Mouse (Mus musculus) lung, postnatal 14 days (tissue): Measurements from ENCODE around the gene Sema6d.

Experiments
- DNase-seq: peaks from one replicate; pipeline ENCODE4 v3.0.0; 2021

Gene Sema6d

GRCm38 (mm10) chr2:124404631-124405562 is 315.1 kb downstream of the Sema6d start:
- no peak for DNase-seq

- no peak for DNase-seq
Measured at GRCm38 (mm10) chr2:124408956-124409355, 319.2 kb downstream of the Sema6d start.

- DNase-seq, result no peak
Measured at GRCm38 (mm10) chr2:124416730-124417129, 327.0 kb downstream of the Sema6d start.

DNA sequence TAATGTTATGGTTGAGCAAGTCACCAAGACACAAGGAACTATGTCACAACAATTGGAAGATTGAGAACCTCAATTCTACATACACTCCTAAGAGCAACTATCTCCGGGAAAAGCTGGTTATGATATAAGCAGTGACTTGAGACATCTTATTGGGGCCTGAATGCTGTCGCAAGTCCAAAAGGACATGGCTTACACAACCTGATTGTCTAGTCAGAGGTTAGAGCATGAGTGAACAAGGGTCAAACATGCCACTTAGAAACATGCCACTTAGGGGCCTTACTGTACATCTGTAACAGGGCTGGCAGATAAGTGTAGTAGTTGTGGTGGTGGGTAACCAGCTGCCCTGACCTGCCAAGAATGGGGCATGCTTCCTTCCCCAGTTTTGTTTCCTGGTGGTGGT is 328.6 kb downstream of the Sema6d start:
- no peak for DNase-seq

DNA sequence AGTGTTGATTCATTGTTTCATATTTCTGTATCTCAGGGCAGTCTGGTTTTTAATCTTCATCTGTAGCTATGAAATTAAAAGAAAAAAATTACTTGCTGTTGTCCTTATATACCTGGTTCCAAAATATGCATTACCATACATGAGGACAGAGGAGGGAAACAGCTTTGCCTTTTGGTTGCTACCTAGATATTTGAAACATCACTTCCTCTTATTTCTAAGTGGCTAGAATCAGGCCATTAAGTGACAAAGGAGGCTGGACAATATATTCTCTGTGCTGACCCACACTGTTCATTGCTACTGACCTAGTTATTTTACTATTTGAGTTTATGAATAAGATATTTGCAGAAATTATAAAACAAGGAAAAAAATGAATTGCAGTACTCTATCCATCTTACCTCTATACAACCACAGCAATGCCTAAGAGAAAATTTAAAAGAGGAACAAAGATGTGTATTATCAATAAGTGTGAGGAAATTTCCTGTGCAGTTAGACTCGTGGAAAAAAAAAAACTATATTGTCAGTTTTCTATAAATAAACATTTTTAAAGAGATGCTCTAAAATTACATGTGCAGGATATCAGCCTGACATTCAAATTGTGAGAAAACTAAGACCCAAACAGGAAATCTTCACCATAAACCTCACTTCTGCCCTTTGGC is 330.5 kb downstream of the Sema6d start:
- DNase-seq, result no peak

- no peak for DNase-seq
Measured at GRCm38 (mm10) chr2:124429744-124430143, 340.0 kb downstream of the Sema6d start.

- no peak for DNase-seq
Measured at GRCm38 (mm10) chr2:124430708-124431107, 340.9 kb downstream of the Sema6d start.

- DNase-seq, result no peak
Measured at GRCm38 (mm10) chr2:124435382-124436002, 345.7 kb downstream of the Sema6d start.

GRCm38 (mm10) chr2:124436704-124437103 is 346.9 kb downstream of the Sema6d start:
- DNase-seq, result no peak

DNA sequence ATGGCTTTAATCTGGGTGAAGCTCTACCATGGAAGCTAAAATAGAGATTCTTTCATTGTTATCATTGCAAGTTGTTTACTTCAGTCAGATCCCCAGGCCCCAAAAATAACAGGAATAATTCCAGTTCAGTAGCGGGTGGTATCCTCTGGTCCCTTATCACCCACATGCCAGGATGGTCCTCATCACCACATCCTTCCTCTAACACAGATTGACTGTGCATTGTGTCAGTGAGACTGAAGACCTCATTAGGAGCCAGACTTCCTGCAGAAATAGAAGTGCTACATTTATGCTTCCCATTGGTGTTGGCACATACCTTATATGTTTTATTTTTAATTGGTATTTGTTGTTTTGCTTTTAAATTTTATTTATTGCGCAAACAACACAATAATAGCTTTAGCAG is 354.4 kb downstream of the Sema6d start:
- DNase-seq, result no peak

GRCm38 (mm10) chr2:124455881-124456280 is 366.1 kb downstream of the Sema6d start:
- no peak for DNase-seq

GRCm38 (mm10) chr2:124456999-124457398 is 367.2 kb downstream of the Sema6d start:
- DNase-seq, result no peak

GRCm38 (mm10) chr2:124458028-124458427 is 368.3 kb downstream of the Sema6d start:
- DNase-seq, result no peak

- DNase-seq, result peak; percentile 7
Measured at GRCm38 (mm10) chr2:124460956-124461355, 371.2 kb downstream of the Sema6d start.

DNA sequence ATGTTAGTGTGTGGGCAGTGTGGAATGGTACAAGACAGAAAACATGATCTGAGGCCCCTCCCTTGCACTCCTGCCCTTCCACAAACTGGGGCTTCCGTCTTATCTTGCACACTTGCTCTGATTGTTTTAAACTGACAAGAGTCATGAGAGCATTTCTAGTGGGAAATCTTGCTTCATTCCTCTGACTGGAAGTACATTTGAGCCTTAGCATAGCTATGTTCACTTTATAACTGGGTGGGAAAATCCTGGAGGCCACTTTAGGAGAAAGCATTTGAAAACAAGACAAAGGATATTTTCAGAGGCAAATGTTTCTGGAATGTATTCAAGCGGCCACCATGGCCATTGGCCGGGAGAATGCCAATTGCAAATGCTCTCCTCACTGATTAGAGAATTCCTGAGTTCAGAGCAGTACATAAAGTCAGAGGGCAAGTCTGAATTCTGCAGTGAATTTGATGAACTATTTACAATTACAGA is 371.6 kb downstream of the Sema6d start:
- DNase-seq, result peak; percentile 16

DNA sequence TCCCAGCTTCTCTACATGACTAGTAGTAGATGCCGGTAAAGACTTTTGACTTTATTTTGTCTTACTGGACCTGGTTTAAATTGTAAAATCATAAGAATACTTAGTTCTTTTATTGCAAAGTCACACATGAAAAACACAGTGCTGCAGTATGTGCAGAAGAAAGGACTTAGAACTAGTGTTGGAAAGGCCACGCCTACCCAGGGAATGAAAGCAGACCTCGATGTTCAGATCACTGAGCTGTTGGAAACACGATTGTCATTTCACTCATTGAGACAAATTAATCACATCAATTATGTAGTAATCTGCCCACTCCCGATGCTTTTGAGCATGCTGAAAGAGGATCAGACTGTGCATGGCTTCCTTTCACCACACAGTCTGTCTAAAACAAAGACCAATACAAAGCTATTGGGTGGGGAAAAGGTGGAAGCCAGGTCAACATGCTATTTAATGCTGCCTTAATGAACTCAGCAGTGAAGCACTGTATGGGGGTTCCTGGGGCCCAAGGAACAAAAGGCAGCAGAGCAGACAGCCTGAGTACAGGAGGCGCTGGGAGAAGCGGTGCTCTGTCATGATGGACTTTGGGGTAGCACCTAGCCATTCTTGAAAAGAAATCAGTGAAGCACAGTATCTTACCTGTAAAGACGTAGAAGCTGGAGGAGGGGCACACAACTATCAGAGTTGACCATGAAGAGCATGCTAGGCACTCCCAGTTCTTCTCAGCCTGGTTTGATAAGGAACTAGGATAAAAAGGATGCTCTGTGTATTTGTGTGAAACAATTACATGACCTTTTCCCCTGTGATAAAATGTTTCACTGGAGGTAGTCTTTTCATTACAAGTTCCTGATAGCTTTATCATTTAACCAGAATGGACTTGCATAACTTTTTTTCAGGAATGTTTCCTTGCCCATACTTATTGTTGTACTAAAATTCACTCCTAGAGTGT is 375.5 kb downstream of the Sema6d start:
- no peak for DNase-seq

GRCm38 (mm10) chr2:124467429-124467828 is 377.7 kb downstream of the Sema6d start:
- DNase-seq, result no peak

DNA sequence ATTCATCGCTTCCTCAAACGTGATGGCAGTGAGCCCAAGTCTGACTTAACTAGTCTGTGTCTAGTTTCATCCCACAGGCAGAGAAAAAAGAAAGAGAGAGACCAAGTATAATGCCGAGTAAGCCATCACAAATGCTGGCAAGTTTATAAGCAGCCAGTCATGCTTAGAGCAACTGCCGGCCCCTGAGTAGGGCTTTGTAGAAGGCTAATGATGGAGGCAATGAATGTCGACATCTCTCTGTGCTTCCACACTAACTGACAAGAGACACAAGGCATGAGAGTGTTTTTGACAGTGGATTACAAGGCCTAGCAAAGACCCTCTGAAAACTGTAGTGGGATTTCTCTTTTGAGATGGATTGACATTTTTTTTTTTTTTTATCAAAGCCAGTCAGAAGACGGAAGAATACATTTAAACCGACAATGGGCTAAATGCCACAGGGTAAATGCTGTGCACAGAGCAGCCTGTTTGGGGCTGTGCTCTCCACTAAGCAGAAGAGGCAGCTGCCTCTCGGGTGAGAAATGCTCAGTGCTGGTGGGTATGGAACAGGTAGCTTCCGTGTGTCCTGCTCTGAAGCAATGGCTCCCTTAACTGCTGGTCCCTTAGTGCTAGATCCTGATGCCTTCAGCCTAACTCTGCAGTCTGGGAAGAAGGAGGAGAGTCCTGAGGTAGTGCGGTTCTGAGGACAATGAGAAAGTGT is 380.7 kb downstream of the Sema6d start:
- DNase-seq, result no peak

DNA sequence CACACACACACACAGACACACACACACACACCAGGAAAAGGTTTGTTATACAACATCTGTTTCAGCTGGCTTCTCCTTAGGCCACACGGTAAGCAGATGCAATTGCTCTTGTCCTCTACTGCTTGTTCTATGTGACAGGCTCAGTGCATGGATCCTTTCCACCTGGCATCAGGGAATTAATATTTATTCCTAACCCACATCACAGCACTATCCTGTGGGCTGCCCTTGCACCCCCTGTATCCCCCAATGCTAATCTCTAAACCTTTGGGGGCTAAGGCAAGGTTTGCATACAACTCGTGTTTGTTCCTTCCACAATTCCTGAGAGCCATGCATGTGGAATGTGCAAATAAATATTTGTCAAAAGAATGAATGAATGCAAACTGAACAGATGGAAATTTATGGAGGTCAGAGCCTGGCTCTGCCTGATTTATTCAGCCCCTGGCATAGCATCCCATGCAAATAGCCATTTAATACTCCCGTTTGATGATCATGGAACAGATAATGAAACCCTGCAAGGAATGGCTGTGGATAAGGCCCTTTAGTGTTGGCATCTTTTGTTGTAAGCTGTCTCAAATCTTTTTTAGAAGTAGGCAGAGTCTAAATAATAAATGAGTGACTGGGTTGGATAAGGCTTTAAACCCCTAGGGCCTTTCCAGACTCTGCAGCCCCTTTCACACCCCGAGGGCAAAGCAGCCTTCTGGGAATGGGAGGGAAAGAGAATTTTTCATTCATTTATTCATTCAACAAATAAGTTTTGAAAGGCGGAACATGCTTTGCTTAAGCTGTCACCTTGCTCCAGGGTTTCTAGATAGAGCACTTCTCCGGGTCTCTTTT is 383.1 kb downstream of the Sema6d start:
- no peak for DNase-seq

GRCm38 (mm10) chr2:124477904-124478303 is 388.1 kb downstream of the Sema6d start:
- DNase-seq, result no peak

GRCm38 (mm10) chr2:124478526-124478925 is 388.8 kb downstream of the Sema6d start:
- DNase-seq, result no peak
